Mouse (Mus musculus) left cerebral cortex, adult 18-20 months (tissue): Measurements from ENCODE around the gene Plpp4. TPM values are rescaled to one million over a fixed set of nuclear protein-coding genes. Genes with fewer than 3 reads are reported as not detected.

Experiments used
- DNase-seq, 2 experiments: peaks; one replicate each; pipeline ENCODE4 v3.0.0; 2021 to 2022; ENCODE audit warnings: low spot score in 2 of 2, mixed read lengths in 1 of 2
- long read RNA-seq, 2 experiments: library from polyadenylated mRNA; stranded (forward); transcript quantifications; one replicate each; pipeline ENCODE4 v2.0.0; 2021
- total RNA-seq, 2 experiments: library from RNA; stranded (reverse); gene quantifications; 2 replicates each; pipeline ENCODE4 v1.2.3; 2021

The Plpp4 gene
- total RNA-seq = 10 to 100 TPM; 10.4 to 11.0 TPM
- long read RNA-seq, experiment 1, partial matches to known transcripts = 0 of 4 reads
- long read RNA-seq, experiment 1, other reads (novel, unspliced or antisense) = 1 of 4 reads
- long read RNA-seq, experiment 2, transcript Plpp4-201 (7 exons, 1,256 nt) = major isoform, 6 of 12 reads
- long read RNA-seq, experiment 2, partial matches to known transcripts = 5 of 12 reads
- long read RNA-seq, experiment 2, other reads (novel, unspliced or antisense) = 0 of 12 reads

GRCm38 (mm10) chr7:129256621-129257373 lies at the start of gene Plpp4:
Gene Plpp4, plus strand, starts transcription at chr7:129257031.
- peak; percentile 37 to 63 for DNase-seq

GRCm38 (mm10) chr7:129215926-129216543 lies 40.8 kb upstream of the Plpp4 start:
- DNase-seq = no peak

GRCm38 (mm10) chr7:129216547-129217195 lies 40.2 kb upstream of the Plpp4 start:
- DNase-seq = no peak

GRCm38 (mm10) chr7:129220948-129221347 lies 35.9 kb upstream of the Plpp4 start:
- no peak for DNase-seq

GRCm38 (mm10) chr7:129221649-129222048 lies 35.2 kb upstream of the Plpp4 start:
- no peak for DNase-seq

- peak; percentile 16 to 53 for DNase-seq
Measured at GRCm38 (mm10) chr7:129235410-129235809, 21.4 kb upstream of the Plpp4 start.

- DNase-seq = no peak
Measured at GRCm38 (mm10) chr7:129235995-129236394, 20.8 kb upstream of the Plpp4 start.

- DNase-seq = no peak
Measured at GRCm38 (mm10) chr7:129250981-129251380, 5.8 kb upstream of the Plpp4 start.

GRCm38 (mm10) chr7:129253406-129253805 lies 3.4 kb upstream of the Plpp4 start:
- no peak for DNase-seq

- DNase-seq = no peak
Measured at GRCm38 (mm10) chr7:129254126-129254525, 2.7 kb upstream of the Plpp4 start.

- no peak for DNase-seq
Measured at GRCm38 (mm10) chr7:129255406-129255805, 1.4 kb upstream of the Plpp4 start.

- no peak for DNase-seq
Measured at GRCm38 (mm10) chr7:129257374-129258018, 665 bp downstream of the Plpp4 start.

- no peak for DNase-seq
Measured at GRCm38 (mm10) chr7:129258331-129258730, 1.5 kb downstream of the Plpp4 start.

- DNase-seq = no peak
Measured at GRCm38 (mm10) chr7:129259195-129259594, 2.4 kb downstream of the Plpp4 start.

- no peak for DNase-seq
Measured at GRCm38 (mm10) chr7:129273867-129274266, 17.0 kb downstream of the Plpp4 start.

- no peak for DNase-seq
Measured at GRCm38 (mm10) chr7:129274726-129275125, 17.9 kb downstream of the Plpp4 start.

- DNase-seq = no peak
Measured at GRCm38 (mm10) chr7:129277751-129278150, 20.9 kb downstream of the Plpp4 start.

GRCm38 (mm10) chr7:129278801-129279200 lies 22.0 kb downstream of the Plpp4 start:
- DNase-seq = no peak

- DNase-seq = no peak
Measured at GRCm38 (mm10) chr7:129279261-129279660, 22.4 kb downstream of the Plpp4 start.

GRCm38 (mm10) chr7:129281966-129282365 lies 25.1 kb downstream of the Plpp4 start:
- DNase-seq = no peak

GRCm38 (mm10) chr7:129285186-129285868 lies 28.5 kb downstream of the Plpp4 start:
- DNase-seq = no peak
